Mouse (Mus musculus) spleen, adult 2 months (tissue): Measurements from ENCODE around the gene Gstm5.

ENCODE experiments used
- CTCF ChIP-seq: fragments of 200-500 bp; IDR thresholded peaks from 2 replicates; pipeline ENCODE4 v1.5.1; 2011; ENCODE audit warnings: mild to moderate bottlenecking, inconsistent platforms; ENCODE audit not compliant: insufficient read depth, insufficient read length, insufficient replicate concordance; ENCODE audit errors: extremely low read depth
- POLR2A ChIP-seq: fragments of 200-500 bp; IDR thresholded peaks from 2 replicates; pipeline ENCODE4 v1.6.1; 2011; ENCODE audit warnings: low read depth, low read length, inconsistent platforms

GRCm38 (mm10) chr3:107849000-107849692 lies 46.5 kb upstream of the Gstm5 start:
- TF ChIP-seq CTCF, result no peak
- no peak for TF ChIP-seq POLR2A
